Mouse (Mus musculus): ENCODE measurements around the gene Rnf31. TPM values are rescaled to one million over a fixed set of nuclear protein-coding genes. Genes with fewer than 3 reads are reported as not detected.

Rnf31 gene
- total RNA-seq, 2 experiments from 2014 or later, result 29.1 to 35.0 TPM

DNA sequence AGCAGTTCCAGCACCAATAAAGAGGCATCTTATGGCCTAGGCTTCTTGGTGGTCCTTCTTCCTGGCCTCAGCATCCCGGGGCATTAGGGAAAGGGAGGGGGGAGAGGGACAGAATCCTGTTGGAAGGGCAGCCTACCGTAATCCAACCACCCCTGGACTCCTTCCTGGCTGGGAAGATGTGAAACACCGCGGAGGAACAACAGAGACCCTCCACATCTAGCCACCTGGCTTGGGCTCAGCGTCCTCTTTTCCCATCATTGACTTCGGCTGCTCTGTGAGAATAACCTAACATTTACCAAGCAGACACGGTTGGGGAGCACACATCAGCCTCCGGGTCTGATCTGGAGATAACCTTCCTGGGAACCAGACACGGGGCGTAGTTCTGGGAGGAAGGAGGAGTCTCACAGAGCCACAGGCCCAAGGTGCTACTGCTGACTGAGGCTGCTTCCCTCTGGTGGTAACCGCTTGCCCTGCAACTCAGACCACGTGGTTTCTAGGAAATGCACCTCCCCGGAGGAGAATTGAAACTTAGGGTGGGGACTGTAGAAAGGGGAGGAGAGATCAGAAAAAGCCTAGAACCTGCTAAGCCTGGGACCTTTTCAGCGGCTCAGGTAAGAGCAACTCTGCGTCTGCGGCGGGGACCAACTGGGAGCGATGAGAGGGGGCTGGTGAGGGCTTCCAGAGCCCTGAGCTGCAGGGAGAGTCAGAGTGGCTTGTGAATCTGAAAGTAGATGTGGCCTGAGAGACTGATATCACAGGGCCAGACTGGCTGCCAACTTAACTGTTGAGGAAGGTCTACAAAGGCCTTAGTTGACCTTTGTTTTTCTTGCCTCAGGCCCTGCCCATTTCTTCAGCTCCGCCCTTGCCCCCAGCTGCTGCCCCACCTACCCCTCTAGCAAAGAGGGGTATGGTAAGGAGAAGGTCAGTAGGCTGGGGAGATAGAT lies 12.4 kb downstream of the Rnf31 start:
- intact Hi-C loops (cut with DNase I), result loop anchor here (2.0 kb wide), 2 partner anchors 27 to 105 kb away; no protein-coding TSS in a partner anchor

GRCm38 (mm10) chr14:55604823-55605222 lies 13.3 kb downstream of the Rnf31 start:
- intact Hi-C loops (cut with DNase I), result loop anchor here (2.0 kb wide), 1 partner anchor 26 kb away; no protein-coding TSS in a partner anchor

More for the DNA sequence above, 12.4 kb downstream of the Rnf31 start:
- peak; percentile 90 to 93 for DNase-seq

GRCm38 (mm10) chr14:55605743-55606459 lies 14.4 kb downstream of the Rnf31 start:
- intact Hi-C loops (cut with DNase I), result loop anchor here (2.0 kb wide), 2 partner anchors 13 to 25 kb away; no protein-coding TSS in a partner anchor
- no peak for DNase-seq

More at GRCm38 (mm10) chr14:55604823-55605222, 13.3 kb downstream of the Rnf31 start:
- DNase-seq, result no peak

- no peak for DNase-seq
- intact Hi-C loops (cut with DNase I), result no loop called here
Measured at GRCm38 (mm10) chr14:55608339-55608738, 16.8 kb downstream of the Rnf31 start.

GRCm38 (mm10) chr14:55613346-55613745 lies 21.8 kb downstream of the Rnf31 start:
- no peak for DNase-seq
- intact Hi-C loops (cut with DNase I), result no loop called here

- intact Hi-C loops (cut with DNase I), result no loop called here
- no peak for DNase-seq
Measured at GRCm38 (mm10) chr14:55614565-55615178, 23.2 kb downstream of the Rnf31 start.

GRCm38 (mm10) chr14:55615876-55616275 lies 24.4 kb downstream of the Rnf31 start:
- no peak for DNase-seq
- intact Hi-C loops (cut with DNase I), result no loop called here

- no peak for DNase-seq
- intact Hi-C loops (cut with DNase I), result no loop called here
Measured at GRCm38 (mm10) chr14:55616844-55617243, 25.3 kb downstream of the Rnf31 start.

- DNase-seq, result no peak
- intact Hi-C loops (cut with DNase I), result no loop called here
Measured at GRCm38 (mm10) chr14:55617822-55618221, 26.3 kb downstream of the Rnf31 start, which contains the start of gene Rec8. Gene Rec8 (plus strand): TSS chr14:55618037.

GRCm38 (mm10) chr14:55618486-55619195 lies 27.1 kb downstream of the Rnf31 start:
- intact Hi-C loops (cut with DNase I), result no loop called here
- no peak for DNase-seq

GRCm38 (mm10) chr14:55628077-55628827 lies 36.7 kb downstream of the Rnf31 start:
- DNase-seq, result no peak
- intact Hi-C loops (cut with DNase I), result loop anchor here (10.0 kb wide), 1 partner anchor 267 kb away; no protein-coding TSS in a partner anchor

DNA sequence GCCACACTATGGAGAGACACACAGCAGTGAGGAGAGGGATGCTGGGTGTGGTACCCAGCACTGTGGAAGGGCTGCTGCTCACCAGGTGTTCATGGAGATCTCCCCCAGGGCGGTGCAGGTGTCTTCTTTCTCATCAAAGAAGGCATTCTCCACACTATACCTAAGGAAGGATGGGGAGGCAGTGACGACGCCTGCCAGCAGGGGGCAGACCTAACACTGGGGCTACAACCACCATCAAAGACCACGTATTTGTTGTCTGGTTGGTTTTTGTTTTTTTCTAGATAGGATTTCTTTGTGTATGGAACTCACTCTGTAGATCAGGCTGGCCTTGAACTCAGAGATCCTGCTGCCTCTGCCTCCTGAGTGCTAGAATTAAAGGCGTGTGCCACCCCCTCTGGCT lies 37.8 kb downstream of the Rnf31 start:
- intact Hi-C loops (cut with DNase I), result loop anchor here (1.0 to 10.0 kb wide), 2 partner anchors 114 to 265 kb away; no protein-coding TSS in a partner anchor
- DNase-seq, result peak; percentile 55 to 77

- intact Hi-C loops (cut with DNase I), result loop anchor here (2.0 to 5.0 kb wide), 3 partner anchors 26 to 87 kb away; partner anchors contain the start of genes Gmpr2, Mdp1, Nedd8 and Rabggta
- DNase-seq, result no peak
Measured at GRCm38 (mm10) chr14:55634874-55635522, 43.5 kb downstream of the Rnf31 start.

- intact Hi-C loops (cut with DNase I), result loop anchor here (2.0 to 5.0 kb wide), 3 partner anchors 25 to 87 kb away; partner anchors contain the start of genes Gmpr2, Mdp1, Nedd8 and Rabggta
- DNase-seq, result peak; percentile 84 to 89
Measured at GRCm38 (mm10) chr14:55635523-55636007, 44.1 kb downstream of the Rnf31 start, which contains the start of gene Ipo4. Gene Ipo4 (minus strand): TSS chr14:55635957.

DNA sequence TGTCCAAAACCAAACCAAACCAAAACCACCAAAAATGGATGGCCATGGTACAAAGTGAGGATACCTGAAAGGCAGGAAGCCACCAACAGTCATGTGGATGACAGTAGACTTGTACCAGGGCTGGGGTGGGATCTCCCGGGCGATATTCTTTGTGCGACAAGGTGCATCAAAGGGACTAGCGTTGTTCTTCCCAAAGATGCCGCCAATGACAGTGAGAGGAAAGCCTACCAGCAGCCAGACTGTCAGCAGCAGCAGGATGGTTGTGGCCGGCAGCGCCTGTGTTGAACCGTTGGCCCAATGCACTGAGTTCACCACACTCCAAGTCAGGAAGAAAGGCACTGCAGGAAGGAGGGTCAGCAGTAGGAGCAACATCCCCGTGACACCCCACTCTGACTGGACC lies 46.3 kb downstream of the Rnf31 start, which contains the start of gene Gm49378:
TSS of gene Gm49378 (minus strand) at position 101 of the 400 bp plus-strand sequence.
- intact Hi-C loops (cut with DNase I), result loop anchor here (5.0 kb wide), 2 partner anchors 35 to 85 kb away; partner anchors contain the start of genes Gmpr2, Nedd8 and Rabggta
- DNase-seq, result no peak

DNA sequence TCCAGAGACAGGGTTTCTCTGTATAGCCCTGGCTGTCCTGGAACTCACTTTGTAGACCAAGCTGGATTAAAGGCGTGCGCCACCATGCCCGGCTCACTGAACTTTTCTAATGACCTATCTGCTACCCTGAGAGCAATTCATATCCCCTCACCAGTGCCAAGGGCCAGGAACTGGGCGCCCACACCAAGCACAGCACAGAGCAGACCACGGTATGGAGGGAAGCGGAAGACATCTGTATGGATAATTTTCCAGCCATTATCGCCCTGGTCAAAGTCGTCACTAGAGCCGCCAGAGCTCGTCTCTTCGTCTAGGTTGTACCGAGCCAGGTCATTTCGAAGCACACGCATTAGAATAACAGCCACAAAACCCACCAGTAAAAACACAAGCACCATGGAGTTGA lies 49.3 kb downstream of the Rnf31 start:
- intact Hi-C loops (cut with DNase I), result no loop called here
- DNase-seq, result no peak

DNA sequence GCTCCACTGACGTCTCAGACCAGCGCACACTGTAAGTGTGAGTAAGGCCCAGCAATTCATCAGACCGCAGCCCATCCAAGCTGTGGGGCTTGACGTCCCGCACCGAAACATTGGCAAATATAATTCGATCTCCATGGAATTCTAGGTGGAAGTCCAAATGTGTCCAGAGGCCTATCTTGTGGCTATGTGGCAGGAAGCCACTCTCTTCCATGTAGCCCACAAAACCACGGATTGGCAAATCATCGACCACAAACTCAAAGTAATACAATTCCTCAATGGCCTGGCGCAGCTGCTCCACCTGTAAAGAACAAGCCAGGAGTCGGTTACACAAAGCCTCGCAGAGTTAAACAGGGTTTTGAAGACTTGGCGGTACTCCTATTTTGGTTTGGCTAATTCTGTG lies 49.8 kb downstream of the Rnf31 start:
- DNase-seq, result no peak
- intact Hi-C loops (cut with DNase I), result no loop called here

DNA sequence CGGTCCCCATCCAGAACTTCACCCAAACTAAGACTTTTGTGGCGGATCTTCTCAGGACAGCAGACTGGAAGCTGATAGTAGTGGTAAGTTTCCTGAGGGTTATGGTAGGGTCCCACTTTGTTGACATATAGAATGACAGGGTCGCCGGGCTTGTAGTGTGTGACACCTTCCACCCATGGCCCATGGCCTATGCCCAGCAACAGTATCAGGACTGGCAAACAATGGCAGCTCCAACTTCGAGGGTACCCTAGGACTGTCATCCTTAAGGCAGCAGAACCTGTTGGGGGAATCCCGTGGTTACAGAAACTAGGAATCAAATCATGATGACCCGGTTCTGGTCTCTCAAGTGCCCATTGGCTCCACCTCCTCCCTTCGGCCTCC lies 51.2 kb downstream of the Rnf31 start:
- DNase-seq, result no peak
- intact Hi-C loops (cut with DNase I), result loop anchor here (2.0 kb wide), 1 partner anchor 14 kb away; no protein-coding TSS in a partner anchor

All from heart, postnatal 36 days (tissue).